Mouse (Mus musculus) MEL (cell line): ENCODE measurements around the gene Ccdc71l.

ENCODE experiments used
- CTCF ChIP-seq, 3 experiments: IDR thresholded peaks in 2 of 3; conservative IDR thresholded peaks in 1 of 3; 2 replicates each; pipeline ENCODE4 v1.5.1; 2011 to 2012; ENCODE audit warnings: low read length in 3 of 3, low read depth in 2 of 3, mild to moderate bottlenecking in 2 of 3, improper control_type of control experiment in 1 of 3, inconsistent platforms in 1 of 3, mixed read lengths in 1 of 3, moderate library complexity in 1 of 3; ENCODE audit not compliant: control insufficient read depth in 1 of 3, insufficient read depth in 1 of 3, poor library complexity in 1 of 3, severe bottlenecking in 1 of 3
- POLR2A ChIP-seq, 2 experiments: IDR thresholded peaks; 2 replicates each; pipeline ENCODE4 v1.6.1; 2011 to 2012; ENCODE audit warnings: low read length in 2 of 2, mild to moderate bottlenecking in 2 of 2, control low read depth in 1 of 2, improper control_type of control experiment in 1 of 2, low read depth in 1 of 2, moderate library complexity in 1 of 2; ENCODE audit not compliant: control insufficient read depth in 1 of 2, insufficient read depth in 1 of 2, poor library complexity in 1 of 2
- SIN3A ChIP-seq: IDR thresholded peaks from 2 replicates; pipeline ENCODE4 v1.6.1; 2012; ENCODE audit warnings: low read length, improper control_type of control experiment, inconsistent platforms
- TAL1 ChIP-seq: IDR thresholded peaks from 2 replicates; pipeline ENCODE4 v1.6.1; 2012; ENCODE audit warnings: mild to moderate bottlenecking, inconsistent platforms, low read length, moderate library complexity, mixed read lengths
- USF1 ChIP-seq: IDR thresholded peaks from 2 replicates; pipeline ENCODE4 v1.6.1; 2014; ENCODE audit warnings: low read depth, mild to moderate bottlenecking, inconsistent platforms, low read length, improper control_type of control experiment, moderate library complexity

- TF ChIP-seq TAL1 (no peak), SIN3A (peak; percentile 55), CTCF (IDR thresholded peaks at IDR 0.05 in 2 of 3, conservative IDR thresholded peaks at IDR 0.05 in 1 of 3; ENCODE audit: control insufficient read depth in 1 of 3, insufficient read depth in 1 of 3, low read depth in 2 of 3, low read length in 3 of 3, poor library complexity in 1 of 3, severe bottlenecking in 1 of 3) (peak in 2 of 3 experiments; percentile 72 to 74; a peak in 5 of 6 replicates), POLR2A (IDR thresholded peaks at IDR 0.05; ENCODE audit: control insufficient read depth in 1 of 2, insufficient read depth in 1 of 2, low read depth in 1 of 2, low read length in 2 of 2, poor library complexity in 1 of 2) (no peak), USF1 (no peak)
Measured at GRCm38 (mm10) chr12:32379296-32379725, 807 bp downstream of the Ccdc71l start.
